Mouse (Mus musculus) ZHBTc4 (cell line): ENCODE data around the gene Slc19a1.
A peak's percentile ranks its signal among the peaks of the same experiment; 100 is the strongest.

Experiments used
- DNase-seq: peaks from one replicate; pipeline ENCODE4 v3.0.0-alpha.2; 2011; ENCODE audit warnings: low read depth, low spot score

Gene Slc19a1

DNA sequence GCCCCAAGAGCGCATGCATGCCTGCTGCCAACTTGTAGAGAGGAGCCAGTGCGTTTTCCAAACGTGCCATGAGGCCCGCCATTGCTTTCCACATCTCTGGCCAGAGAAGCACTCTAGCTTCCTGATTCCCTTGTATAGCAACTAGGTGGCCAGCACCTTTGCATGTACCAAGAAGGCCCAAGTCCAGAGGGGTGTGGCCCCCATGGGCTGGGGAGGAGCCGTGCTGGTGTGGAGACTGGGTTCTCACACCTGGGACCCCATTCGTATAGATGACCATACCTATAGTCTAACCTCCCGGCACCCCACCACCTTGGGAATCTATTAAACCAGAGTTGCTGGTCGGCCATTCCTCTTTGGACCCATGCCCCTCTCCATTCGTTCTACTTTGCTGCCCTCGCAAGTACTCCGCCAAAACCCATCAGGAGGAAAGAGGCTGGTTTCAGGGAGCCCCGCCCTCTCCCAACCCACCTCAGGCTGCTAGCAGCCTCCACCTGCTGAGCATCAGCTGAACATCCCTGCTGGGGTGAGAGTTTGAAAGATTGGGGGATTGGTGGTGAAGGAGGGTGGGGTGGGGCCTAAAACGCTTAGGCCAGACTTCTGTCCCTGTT, at the start of gene Slc19a1:
Slc19a1 (plus strand) TSS at position 474 of the 608 bp plus-strand sequence.
- peak; percentile 76 for DNase-seq

- DNase-seq: no peak
These were observed 43.5 kb upstream of the Slc19a1 start for GRCm38 (mm10) chr10:76988586-76988985.

DNA sequence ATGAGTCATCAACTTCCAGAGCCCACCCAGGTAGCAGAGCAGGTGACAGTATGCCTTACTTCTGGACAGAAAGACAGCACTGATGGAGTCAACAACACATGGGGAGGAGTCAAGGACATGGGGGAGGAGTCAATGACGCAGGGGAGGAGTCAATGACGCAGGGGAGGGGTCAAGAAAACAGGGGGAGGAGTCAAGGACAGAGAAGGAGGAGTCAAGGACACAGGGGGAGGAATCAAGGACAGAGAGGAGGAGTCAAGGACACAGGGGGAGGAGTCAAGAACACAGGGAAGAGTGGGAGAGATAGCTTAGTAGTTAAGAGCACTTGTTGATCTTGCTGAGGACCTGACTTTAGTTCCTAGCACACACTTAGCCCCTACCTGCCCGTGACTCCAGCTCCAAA, 39.6 kb upstream of the Slc19a1 start:
- DNase-seq: peak; percentile 59

DNA sequence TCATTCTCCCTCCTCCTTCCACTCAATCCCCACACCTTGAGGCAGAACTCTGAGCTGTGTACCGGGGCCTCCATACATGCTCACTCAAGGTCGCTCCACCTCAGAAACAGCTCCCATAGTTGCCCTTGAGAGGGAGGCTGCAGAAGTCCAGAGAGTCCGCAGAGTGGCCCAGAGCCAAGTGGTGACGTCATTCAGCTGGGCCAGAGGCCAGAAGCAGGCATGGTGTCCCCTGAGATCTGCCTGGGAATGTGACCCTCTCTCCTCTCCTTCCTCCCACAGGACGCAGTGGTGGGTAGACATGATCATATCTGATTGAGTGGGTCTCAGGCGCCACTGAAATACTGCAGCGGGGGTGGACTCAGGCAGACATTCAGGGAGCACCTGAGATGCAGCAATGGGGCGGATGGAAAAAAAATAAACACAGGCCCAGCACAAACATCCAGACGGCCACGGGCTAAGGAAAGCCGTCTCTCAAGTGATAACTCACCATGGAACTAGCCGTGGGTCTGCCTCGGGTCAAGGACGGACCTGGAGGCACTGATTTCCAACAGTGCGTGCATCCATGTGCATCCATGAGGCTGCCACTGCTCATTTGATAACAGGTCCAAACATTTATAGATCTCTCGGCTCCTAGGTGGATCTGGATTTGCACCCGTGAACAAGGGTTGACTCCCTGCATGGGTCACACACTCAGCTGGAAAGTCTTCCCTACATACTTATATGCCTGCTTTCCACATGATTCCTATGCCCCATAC, 34.1 kb upstream of the Slc19a1 start:
- DNase-seq: no peak

DNA sequence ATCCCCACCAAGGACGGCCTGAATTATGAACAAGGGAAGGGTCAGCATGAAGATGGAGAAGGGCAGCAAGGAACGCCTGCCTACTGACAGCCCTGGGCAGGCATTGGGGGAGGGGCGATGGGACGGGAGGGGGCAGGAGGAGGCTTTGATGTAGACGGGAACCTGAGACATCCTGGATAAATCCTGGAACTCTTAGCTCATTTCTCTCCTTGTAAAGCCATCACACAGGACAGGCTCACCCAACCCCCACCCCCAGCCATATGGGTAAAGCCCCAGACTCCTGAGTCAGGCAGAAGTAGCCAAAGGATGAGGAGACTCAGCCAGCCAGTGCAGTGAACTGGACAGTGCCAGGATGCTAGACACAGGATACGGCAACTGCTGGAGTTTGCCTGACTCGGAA, 27.1 kb upstream of the Slc19a1 start:
- no peak for DNase-seq

DNA sequence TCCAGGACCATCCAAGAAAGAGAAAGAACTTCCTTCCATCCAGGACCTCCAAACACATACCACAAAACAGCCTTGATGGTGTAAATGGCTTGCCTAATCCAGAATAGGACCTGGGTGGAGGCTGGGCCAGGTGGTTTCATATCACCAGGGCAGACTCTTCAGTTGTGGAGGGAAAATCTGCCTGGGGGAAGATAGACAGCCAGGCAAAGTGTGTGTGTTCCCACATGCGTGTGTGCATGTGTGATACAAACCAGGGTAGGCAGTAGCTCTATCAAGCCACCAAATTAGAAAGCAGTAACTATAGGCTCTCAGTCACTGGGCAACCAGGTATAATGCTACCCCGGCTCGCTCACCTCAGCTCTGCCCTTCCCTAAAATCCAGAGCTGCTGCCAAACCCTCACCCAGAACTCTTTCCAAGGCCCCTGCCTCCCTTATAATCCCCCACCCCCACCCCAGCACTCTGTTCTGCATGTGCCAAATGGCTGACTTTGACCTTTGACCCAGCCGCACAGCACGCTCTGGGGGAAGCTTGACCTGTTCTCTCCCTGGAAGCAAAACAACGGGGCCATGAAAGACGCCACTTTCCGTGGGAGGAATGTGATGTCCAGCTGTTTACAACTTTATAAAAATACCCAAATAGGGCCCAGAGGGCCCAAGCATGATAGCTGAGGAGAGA, 24.5 kb upstream of the Slc19a1 start:
- DNase-seq: peak; percentile 70

- peak; percentile 40 for DNase-seq
These were observed 23.9 kb upstream of the Slc19a1 start for GRCm38 (mm10) chr10:77008109-77008561.

- no peak for DNase-seq
These were observed 23.3 kb upstream of the Slc19a1 start for GRCm38 (mm10) chr10:77008698-77009097.

DNA sequence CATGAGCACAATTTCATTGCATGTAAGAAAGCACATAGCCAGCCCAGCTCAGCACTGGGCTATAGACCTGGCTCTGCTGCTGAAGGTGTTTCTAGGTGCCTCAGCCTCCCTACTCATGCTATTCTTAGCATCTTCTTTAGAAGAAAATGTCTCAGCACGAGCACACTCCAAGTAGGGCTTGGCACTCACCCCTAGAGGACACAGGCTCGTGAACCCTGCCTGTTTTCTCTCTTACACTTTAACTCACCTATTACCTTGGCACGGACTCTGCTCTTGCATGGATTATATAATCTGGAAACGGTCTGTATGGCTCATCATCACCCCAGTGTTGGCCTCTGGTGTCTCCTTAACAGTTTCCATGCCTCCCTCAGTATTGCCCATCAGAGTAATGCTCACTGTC, 20.4 kb upstream of the Slc19a1 start:
- no peak for DNase-seq

DNA sequence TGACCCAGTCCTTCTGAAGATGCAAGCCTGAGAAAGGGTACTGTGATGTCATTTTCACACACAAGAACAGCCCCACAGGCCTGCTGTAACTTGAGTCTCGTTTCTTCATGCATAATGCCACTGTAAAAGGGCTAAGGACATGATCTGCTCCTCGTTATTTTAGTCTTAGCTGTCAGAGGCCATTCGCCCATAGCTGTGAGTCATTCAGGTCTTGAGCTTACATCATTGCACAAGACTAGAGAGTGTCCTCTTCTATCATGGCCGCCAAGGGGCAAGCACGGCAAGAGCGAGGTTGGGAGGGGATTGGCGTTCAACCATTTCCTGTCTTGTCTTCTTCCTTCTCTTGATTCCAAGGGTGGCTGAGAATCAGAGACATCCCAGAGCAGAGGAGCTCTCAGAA, 16.0 kb upstream of the Slc19a1 start:
- peak; percentile 26 for DNase-seq

GRCm38 (mm10) chr10:77016499-77016898, 15.5 kb upstream of the Slc19a1 start:
- peak; percentile 55 for DNase-seq

GRCm38 (mm10) chr10:77017061-77017460, 15.0 kb upstream of the Slc19a1 start:
- no peak for DNase-seq

GRCm38 (mm10) chr10:77017662-77018061, 14.4 kb upstream of the Slc19a1 start:
- DNase-seq: no peak

GRCm38 (mm10) chr10:77021399-77022052, 10.5 kb upstream of the Slc19a1 start:
- peak; percentile 93 for DNase-seq

GRCm38 (mm10) chr10:77022301-77023130, 9.5 kb upstream of the Slc19a1 start:
- DNase-seq: no peak

- no peak for DNase-seq
These were observed 7.8 kb upstream of the Slc19a1 start for GRCm38 (mm10) chr10:77024231-77024630.

DNA sequence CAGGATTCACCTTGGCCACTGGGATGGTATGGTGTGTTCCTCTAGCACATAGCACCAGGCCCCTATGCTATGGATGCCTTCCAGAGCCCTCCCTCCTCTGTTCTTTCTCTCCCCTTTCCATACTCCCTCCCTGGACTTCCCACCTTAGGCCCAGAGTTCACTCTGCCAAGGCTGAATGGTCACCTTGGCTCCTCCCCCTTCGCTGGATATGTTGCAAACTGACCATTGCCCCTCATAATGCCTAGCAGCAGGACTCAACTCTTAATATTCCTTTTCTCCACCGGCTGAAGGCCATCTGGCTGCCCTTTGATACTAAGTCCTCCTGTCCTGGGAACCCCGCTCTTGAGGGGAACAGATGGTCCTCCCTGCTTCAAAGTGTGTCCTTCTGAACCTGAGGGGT, 5.1 kb upstream of the Slc19a1 start:
- no peak for DNase-seq

DNA sequence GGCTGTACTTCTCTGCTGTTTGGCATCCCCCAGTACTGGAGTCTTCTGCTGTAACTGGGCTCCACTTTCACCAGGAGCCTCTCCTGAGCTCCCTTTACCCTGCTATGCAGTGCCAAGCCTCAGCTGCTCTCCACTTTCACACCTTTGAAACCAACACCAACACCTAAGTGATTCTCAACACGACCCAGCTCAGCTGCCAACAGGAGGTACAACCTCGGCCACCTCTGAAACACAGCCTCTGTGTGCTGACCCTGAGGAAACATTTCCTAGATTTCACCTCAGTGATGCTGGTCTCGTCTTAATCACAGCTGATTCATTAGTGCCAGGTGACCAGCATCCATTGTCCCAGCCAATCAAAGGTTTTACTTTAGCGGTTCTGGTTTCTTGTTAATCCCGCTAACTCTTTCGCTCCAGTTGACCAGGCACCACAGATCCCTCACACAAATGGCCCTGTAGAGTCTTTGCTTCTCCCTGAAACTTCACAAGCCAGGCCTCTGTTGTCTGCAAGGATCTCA, 3.2 kb upstream of the Slc19a1 start:
- no peak for DNase-seq

- no peak for DNase-seq
These were observed 2.3 kb upstream of the Slc19a1 start for GRCm38 (mm10) chr10:77029761-77030160.

- DNase-seq: no peak
These were observed 1.4 kb upstream of the Slc19a1 start for GRCm38 (mm10) chr10:77030666-77031065.
